Mouse (Mus musculus): ENCODE results near the gene Bcl2l12. TPM values are rescaled to one million over a fixed set of nuclear protein-coding genes. Genes with fewer than 3 reads are reported as not detected.

The Bcl2l12 gene
- polyA plus RNA-seq, 1 experiment from 2014 or later: 34.5 TPM

- H3K4me1 ChIP-seq (replicated peaks): peaks cover 20% of the 10 kb centered on the region
- 72% methylated on average over 7 of the region's 7 CpGs for WGBS
Measured at GRCm38 (mm10) chr7:44971142-44971541, 27.4 kb downstream of the Bcl2l12 start.

DNA sequence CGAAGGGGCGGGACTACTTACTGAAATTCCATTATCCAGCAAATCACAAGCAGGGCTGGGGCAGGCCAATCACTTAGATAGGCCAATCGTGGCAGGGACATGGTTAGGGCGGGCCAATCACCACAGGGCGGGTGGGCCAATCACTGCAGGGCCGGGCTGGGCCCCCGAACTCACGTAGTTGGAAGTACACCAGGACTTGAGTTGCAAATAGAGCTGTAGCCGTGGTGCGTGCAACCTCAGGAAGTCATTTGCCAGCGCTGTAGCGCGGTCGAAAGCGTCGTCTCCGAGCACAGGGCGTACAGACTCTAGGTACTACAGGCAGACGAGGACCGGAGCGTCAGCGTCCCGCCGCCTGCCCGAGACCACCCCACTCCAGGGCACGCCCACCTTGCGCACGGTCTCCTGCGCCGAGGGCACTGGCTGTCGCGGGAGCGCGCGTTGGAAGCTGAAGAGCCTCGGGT is 28.3 kb downstream of the Bcl2l12 start:
- no peaks in the 10 kb centered on the region for H3K36me3 ChIP-seq
- H3K9me3 ChIP-seq (replicated peaks): no peaks in the 10 kb centered on the region
- under 1% methylated on average over 36 of the region's 36 CpGs for WGBS
- H3K27me3 ChIP-seq: no peaks in the 10 kb centered on the region
- H3K9ac ChIP-seq: peak overlapping the region; percentile 65
- ATAC-seq (replicated peaks; ENCODE audit: insufficient number of reproducible peaks, insufficient read depth, low FRiP score, low read depth): peak; percentile 96
- H3K27ac ChIP-seq: peak overlapping the region; percentile 76
- H3K4me2 ChIP-seq: peak overlapping the region; percentile 93
- H3K4me1 ChIP-seq (replicated peaks): peaks cover 20% of the 10 kb centered on the region
- peak overlapping the region; percentile 56 for H3K4me3 ChIP-seq

More at GRCm38 (mm10) chr7:44971142-44971541, 27.4 kb downstream of the Bcl2l12 start:
- Histone ChIP-seq H3K4me2 (peak overlapping the region; percentile 93), H3K9me3 (replicated peaks) (no peaks in the 10 kb centered on the region), H3K27me3 (no peaks in the 10 kb centered on the region), H3K4me3 (peak overlapping the region; percentile 56), H3K36me3 (peaks cover 4% of the 10 kb centered on the region), H3K27ac (no peak overlapping the region), H3K9ac (no peak overlapping the region)
- ATAC-seq (replicated peaks; ENCODE audit: insufficient number of reproducible peaks, insufficient read depth, low FRiP score, low read depth): no peak

GRCm38 (mm10) chr7:44966638-44967037 is 31.9 kb downstream of the Bcl2l12 start:
- peaks cover 9% of the 10 kb centered on the region for H3K4me1 ChIP-seq (replicated peaks)
- H3K4me2 ChIP-seq: no peak overlapping the region
- 63% methylated on average over 15 of the region's 15 CpGs for WGBS
- H3K9ac ChIP-seq: no peak overlapping the region
- H3K36me3 ChIP-seq: no peaks in the 10 kb centered on the region
- H3K27me3 ChIP-seq: no peaks in the 10 kb centered on the region
- H3K9me3 ChIP-seq (replicated peaks): no peaks in the 10 kb centered on the region
- no peak overlapping the region for H3K4me3 ChIP-seq
- no peak for ATAC-seq (replicated peaks; ENCODE audit: insufficient number of reproducible peaks, insufficient read depth, low FRiP score, low read depth)
- H3K27ac ChIP-seq: no peak overlapping the region

DNA sequence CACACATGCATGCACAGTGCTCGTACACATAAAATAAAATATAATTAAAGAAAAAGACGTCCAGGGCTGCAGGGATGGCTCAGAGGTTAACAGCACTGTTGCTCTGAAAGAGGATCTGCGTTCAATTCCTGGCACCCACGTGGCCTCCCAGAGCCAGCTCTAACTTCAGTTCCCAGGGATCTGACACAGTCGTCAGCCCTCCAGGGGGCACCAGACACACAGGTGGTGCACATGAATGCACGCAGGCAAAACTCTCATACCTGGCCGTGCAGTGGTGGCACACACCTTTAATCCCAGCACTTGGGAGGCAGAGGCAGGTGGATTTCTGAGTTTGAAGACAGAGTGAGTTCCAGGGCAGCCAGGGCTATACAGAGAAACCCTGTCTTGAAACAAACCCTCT is 32.5 kb downstream of the Bcl2l12 start:
- no peak for ATAC-seq (replicated peaks; ENCODE audit: insufficient number of reproducible peaks, insufficient read depth, low FRiP score, low read depth)
- Histone ChIP-seq H3K27me3 (no peaks in the 10 kb centered on the region), H3K4me2 (no peak overlapping the region), H3K9me3 (replicated peaks) (no peaks in the 10 kb centered on the region), H3K27ac (no peak overlapping the region), H3K36me3 (no peaks in the 10 kb centered on the region), H3K4me3 (no peak overlapping the region), H3K9ac (no peak overlapping the region), H3K4me1 (replicated peaks) (peaks cover 7% of the 10 kb centered on the region)
- 71% methylated on average over 7 of the region's 7 CpGs for WGBS

GRCm38 (mm10) chr7:44964990-44965389 is 33.5 kb downstream of the Bcl2l12 start:
- no peak overlapping the region for H3K4me2 ChIP-seq
- H3K4me3 ChIP-seq: no peak overlapping the region
- no peaks in the 10 kb centered on the region for H3K27me3 ChIP-seq
- WGBS: 91% methylated on average over 13 of the region's 13 CpGs
- no peak overlapping the region for H3K27ac ChIP-seq
- no peaks in the 10 kb centered on the region for H3K9me3 ChIP-seq (replicated peaks)
- no peak overlapping the region for H3K9ac ChIP-seq
- no peaks in the 10 kb centered on the region for H3K36me3 ChIP-seq
- no peak for ATAC-seq (replicated peaks; ENCODE audit: insufficient number of reproducible peaks, insufficient read depth, low FRiP score, low read depth)
- peaks cover 4% of the 10 kb centered on the region for H3K4me1 ChIP-seq (replicated peaks)

- no peak for ATAC-seq (replicated peaks; ENCODE audit: insufficient number of reproducible peaks, insufficient read depth, low FRiP score, low read depth)
- no peak overlapping the region for H3K4me2 ChIP-seq
Measured at GRCm38 (mm10) chr7:44962831-44963230, 35.7 kb downstream of the Bcl2l12 start.

DNA sequence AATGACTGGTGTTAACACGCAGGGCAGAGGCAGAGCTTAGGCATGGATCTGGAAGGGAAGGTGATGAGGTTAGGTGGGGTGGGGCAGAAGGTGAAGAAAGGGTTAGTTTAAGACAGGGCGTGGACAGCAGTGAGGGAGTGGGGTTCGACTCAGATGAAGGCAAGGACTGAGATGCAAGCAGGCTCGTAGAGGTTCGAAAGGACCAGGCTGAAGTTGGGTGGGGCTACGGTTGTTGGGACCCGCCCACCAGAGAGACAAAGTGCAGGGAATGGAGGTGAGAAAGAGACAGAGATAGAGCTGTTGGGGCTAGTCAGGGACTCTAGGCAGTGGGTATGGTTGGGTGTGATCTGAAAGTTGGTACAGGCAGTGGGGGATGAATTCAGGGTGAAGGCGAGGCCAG is 36.2 kb downstream of the Bcl2l12 start:
- no peaks in the 10 kb centered on the region for H3K4me1 ChIP-seq (replicated peaks)
- H3K4me3 ChIP-seq: no peak overlapping the region
- no peaks in the 10 kb centered on the region for H3K27me3 ChIP-seq
- ATAC-seq (replicated peaks; ENCODE audit: insufficient number of reproducible peaks, insufficient read depth, low FRiP score, low read depth): no peak
- no peak overlapping the region for H3K4me2 ChIP-seq
- no peaks in the 10 kb centered on the region for H3K36me3 ChIP-seq
- 68% methylated on average over 8 of the region's 8 CpGs for WGBS
- H3K9ac ChIP-seq: no peak overlapping the region
- no peaks in the 10 kb centered on the region for H3K9me3 ChIP-seq (replicated peaks)
- H3K27ac ChIP-seq: no peak overlapping the region

More at GRCm38 (mm10) chr7:44962831-44963230, 35.7 kb downstream of the Bcl2l12 start:
- Histone ChIP-seq H3K27me3 (no peaks in the 10 kb centered on the region), H3K36me3 (no peaks in the 10 kb centered on the region), H3K9ac (no peak overlapping the region), H3K27ac (no peak overlapping the region), H3K9me3 (replicated peaks) (no peaks in the 10 kb centered on the region), H3K4me3 (no peak overlapping the region), H3K4me1 (replicated peaks) (no peaks in the 10 kb centered on the region)
- WGBS: 86% methylated on average over 5 of the region's 5 CpGs

DNA sequence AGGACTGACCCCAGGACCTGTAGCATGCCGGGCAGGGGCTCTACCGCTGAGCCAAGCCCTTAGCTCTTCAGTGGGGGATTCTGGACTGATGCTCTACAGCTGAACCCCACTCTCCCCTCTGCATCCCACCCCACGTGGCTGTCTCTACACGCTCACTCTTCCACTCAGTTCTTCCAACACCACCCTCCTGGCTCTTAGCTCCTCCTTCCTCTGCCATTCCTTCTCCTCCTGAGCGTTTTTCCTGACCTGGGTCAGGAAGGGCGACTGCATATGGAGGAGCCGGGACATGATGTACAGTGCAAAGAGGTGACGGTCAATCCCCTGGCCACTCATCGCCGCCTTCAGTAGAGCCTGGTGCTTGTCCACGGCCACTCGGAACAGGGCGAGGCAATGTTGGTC is 38.0 kb downstream of the Bcl2l12 start:
- H3K4me1 ChIP-seq (replicated peaks): no peaks in the 10 kb centered on the region
- H3K27me3 ChIP-seq: no peaks in the 10 kb centered on the region
- H3K27ac ChIP-seq: no peak overlapping the region
- H3K4me2 ChIP-seq: no peak overlapping the region
- 83% methylated on average over 13 of the region's 13 CpGs for WGBS
- H3K4me3 ChIP-seq: no peak overlapping the region
- H3K9ac ChIP-seq: no peak overlapping the region
- no peaks in the 10 kb centered on the region for H3K36me3 ChIP-seq
- no peaks in the 10 kb centered on the region for H3K9me3 ChIP-seq (replicated peaks)
- no peak for ATAC-seq (replicated peaks; ENCODE audit: insufficient number of reproducible peaks, insufficient read depth, low FRiP score, low read depth)

DNA sequence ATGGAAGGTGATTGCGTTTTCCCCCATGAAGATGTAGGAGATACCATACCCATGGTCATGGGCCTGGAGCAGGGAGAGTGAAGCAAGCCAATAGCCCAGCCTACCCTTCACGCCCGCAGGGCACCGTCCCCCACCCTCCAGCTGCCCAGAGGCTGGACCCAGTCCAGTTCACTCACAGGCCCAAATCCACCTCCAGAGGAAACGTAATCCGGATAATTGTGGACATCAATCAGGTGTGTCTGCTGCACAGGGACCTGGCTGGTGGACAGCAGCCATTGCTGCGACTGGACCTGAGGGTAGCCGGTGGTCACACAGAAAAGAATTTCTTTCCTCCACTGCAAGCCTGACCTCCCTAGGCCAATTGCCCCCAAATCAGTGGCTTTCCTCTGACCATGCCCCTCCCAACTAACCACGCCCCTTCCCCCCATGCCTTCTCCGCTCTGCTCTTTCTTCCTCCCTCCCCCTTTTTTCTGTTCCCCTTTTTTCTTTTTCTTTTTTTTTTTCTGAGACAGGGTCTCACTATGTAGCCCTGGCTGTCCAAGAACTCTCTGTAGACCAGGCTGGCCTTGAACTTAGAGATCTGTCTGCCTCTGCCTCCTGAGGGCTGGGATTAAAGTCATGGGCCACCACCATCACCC is 38.5 kb downstream of the Bcl2l12 start:
- 76% methylated on average over 10 of the region's 10 CpGs for WGBS
- Histone ChIP-seq H3K9ac (no peak overlapping the region), H3K4me3 (no peak overlapping the region), H3K4me2 (no peak overlapping the region), H3K36me3 (no peaks in the 10 kb centered on the region), H3K27me3 (no peaks in the 10 kb centered on the region), H3K27ac (no peak overlapping the region), H3K9me3 (replicated peaks) (no peaks in the 10 kb centered on the region), H3K4me1 (replicated peaks) (no peaks in the 10 kb centered on the region)
- ATAC-seq (replicated peaks; ENCODE audit: insufficient number of reproducible peaks, insufficient read depth, low FRiP score, low read depth): no peak

DNA sequence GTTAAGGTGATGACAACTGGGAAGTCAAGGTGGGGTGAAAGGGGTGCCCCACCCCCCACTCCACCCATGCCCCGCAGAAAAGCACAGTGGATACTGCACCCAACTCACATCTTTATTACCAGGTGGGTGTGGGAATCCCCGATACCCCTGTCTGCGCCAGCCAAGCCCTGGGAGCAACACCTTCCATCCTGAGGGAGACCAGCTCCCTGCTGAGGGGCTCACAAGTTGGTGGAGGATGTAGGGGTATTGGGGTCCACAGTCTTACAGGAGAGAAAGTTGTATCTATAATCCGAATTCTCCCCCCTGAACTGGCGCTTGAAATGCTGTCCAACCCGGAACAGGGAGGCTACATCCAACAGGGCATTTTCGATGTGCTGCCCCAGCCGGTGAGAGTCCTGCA is 39.2 kb downstream of the Bcl2l12 start:
- no peak for ATAC-seq (replicated peaks; ENCODE audit: insufficient number of reproducible peaks, insufficient read depth, low FRiP score, low read depth)
- WGBS: 68% methylated on average over 8 of the region's 8 CpGs
- Histone ChIP-seq H3K9me3 (replicated peaks) (no peaks in the 10 kb centered on the region), H3K4me1 (replicated peaks) (0 out of 2 replicates have a peak, but pooled peaks cover under 1% of the 10 kb centered on the region), H3K27ac (no peak overlapping the region), H3K27me3 (no peaks in the 10 kb centered on the region), H3K4me3 (no peak overlapping the region), H3K36me3 (no peaks in the 10 kb centered on the region), H3K4me2 (no peak overlapping the region), H3K9ac (no peak overlapping the region)

- H3K27me3 ChIP-seq: no peaks in the 10 kb centered on the region
- no peak overlapping the region for H3K4me2 ChIP-seq
- no peak for ATAC-seq (replicated peaks; ENCODE audit: insufficient number of reproducible peaks, insufficient read depth, low FRiP score, low read depth)
- H3K9me3 ChIP-seq (replicated peaks): no peaks in the 10 kb centered on the region
- H3K36me3 ChIP-seq: no peaks in the 10 kb centered on the region
- no peak overlapping the region for H3K9ac ChIP-seq
- no peak overlapping the region for H3K27ac ChIP-seq
- WGBS: 49% methylated on average over 7 of the region's 7 CpGs
- H3K4me1 ChIP-seq (replicated peaks): peaks cover 2% of the 10 kb centered on the region; the same call in 1 of the 2 replicates
- H3K4me3 ChIP-seq: no peak overlapping the region
Measured at GRCm38 (mm10) chr7:44958208-44958607, 40.3 kb downstream of the Bcl2l12 start.

DNA sequence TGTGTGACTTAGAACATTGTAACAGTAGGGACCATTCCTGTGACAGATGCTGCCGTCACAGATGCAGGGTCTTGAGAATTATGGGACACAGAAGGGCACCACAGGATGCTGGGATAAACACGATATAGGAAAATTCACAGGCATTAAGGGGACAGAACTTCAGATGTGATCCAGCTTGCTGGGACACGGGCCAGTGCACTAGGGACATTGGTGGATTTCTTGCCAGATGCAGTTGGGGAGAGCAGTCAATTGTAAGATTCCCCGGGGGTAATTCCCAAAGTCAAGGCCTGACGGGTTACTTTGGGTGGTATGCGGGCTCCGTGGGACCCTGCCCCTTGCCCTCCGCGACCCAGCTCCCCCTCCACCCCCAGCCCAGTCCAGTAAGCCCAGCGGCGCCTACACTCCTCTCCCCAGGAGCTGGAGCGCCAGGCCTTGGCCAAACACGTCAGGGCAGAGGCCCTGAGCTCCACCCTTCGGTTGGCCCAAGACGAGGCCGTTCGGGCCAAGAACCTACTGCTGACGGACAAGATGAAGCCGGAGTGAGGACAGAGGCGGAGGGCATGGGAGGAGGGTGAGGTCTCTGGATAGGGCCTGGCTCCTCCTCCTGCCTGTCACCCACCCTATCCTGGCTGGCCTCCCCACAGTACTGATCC is 41.2 kb downstream of the Bcl2l12 start:
- 66% methylated on average over 20 of the region's 20 CpGs for WGBS

More for the DNA sequence above, 41.2 kb downstream of the Bcl2l12 start:
- peaks cover 11% of the 10 kb centered on the region for H3K4me1 ChIP-seq (replicated peaks)
- no peak overlapping the region for H3K4me2 ChIP-seq
- H3K27me3 ChIP-seq: no peaks in the 10 kb centered on the region
- no peak overlapping the region for H3K9ac ChIP-seq
- no peak overlapping the region for H3K27ac ChIP-seq
- no peak overlapping the region for H3K4me3 ChIP-seq
- H3K36me3 ChIP-seq: no peaks in the 10 kb centered on the region
- no peak for ATAC-seq (replicated peaks; ENCODE audit: insufficient number of reproducible peaks, insufficient read depth, low FRiP score, low read depth)
- H3K9me3 ChIP-seq (replicated peaks): no peaks in the 10 kb centered on the region

All from heart, embryonic 15.5 days (tissue).